In genomic region chr13:44228540-44229135, GRCm38 (mm10) we compare ENCODE assay signal across 9 mouse cellular contexts.
DNase-seq lines count a peak whose midpoint lies in the region; ATAC-seq and TF ChIP-seq lines count a peak whose summit lies in the region.
"Had no signal": no experiment of that assay in that cellular context is flagged by ENCODE, and none has a peak within 500 bp of the region (broad histone marks: within the 10 kb centered on the region; RNA-seq: fewer than 3 reads in every experiment).

No protein-coding gene starts in this region.

- peaks cover 12% of the 10 kb centered on the region for H3K9me3 ChIP-seq in embryonic facial prominence, embryonic 14.5 days (ENCODE audit: control insufficient read depth, low read length)
- H3K9me3 ChIP-seq in heart, postnatal 0 days (replicated peaks; ENCODE audit: control insufficient read depth, low read length): 0 out of 2 replicates have a peak, but pooled peaks cover 5% of the 10 kb centered on the region
- H3K9me3 ChIP-seq: liver, embryonic 15.5 days had no signal

- 7% methylated on average over 16 of the region's 16 CpGs for WGBS in embryonic facial prominence, embryonic 14.5 days
- WGBS in heart, postnatal 0 days: 5% methylated on average over 16 of the region's 16 CpGs

- peaks cover 25% of the 10 kb centered on the region for H3K4me1 ChIP-seq in embryonic facial prominence, embryonic 14.5 days (ENCODE audit: control insufficient read depth, insufficient read depth, low read length)
- H3K4me1 ChIP-seq in heart, postnatal 0 days (ENCODE audit: control insufficient read depth, insufficient read depth): peaks cover 28% of the 10 kb centered on the region
- H3K4me1 ChIP-seq: liver, embryonic 15.5 days had no signal

- TF ChIP-seq EP300 in heart, postnatal 0 days (IDR thresholded peaks at IDR 0.05; ENCODE audit: low read depth): peak; percentile 75; the same call in 1 of the 2 replicates

- TF ChIP-seq CTCF in heart, postnatal 0 days (IDR thresholded peaks at IDR 0.05; ENCODE audit: low read depth): 0 out of 2 replicates have a peak, but pooled peaks have one; percentile 10

- H3K4me3 ChIP-seq in embryonic facial prominence, embryonic 14.5 days (ENCODE audit: low read depth, low read length): no peak overlapping the region; the same call in 1 of the 2 replicates
- H3K4me3 ChIP-seq in heart, postnatal 0 days (ENCODE audit: low read depth, low read length): peak overlapping the region; percentile 38
- H3K4me3 ChIP-seq: liver, embryonic 15.5 days had no signal

- peak overlapping the region; percentile 38 for H3K4me2 ChIP-seq in embryonic facial prominence, embryonic 14.5 days (ENCODE audit: low read depth, low read length)
- H3K4me2 ChIP-seq in heart, postnatal 0 days (ENCODE audit: low read depth, low read length): peak overlapping the region; percentile 57
- H3K4me2 ChIP-seq: liver, embryonic 15.5 days had no signal

- H3K27ac ChIP-seq in embryonic facial prominence, embryonic 14.5 days (replicated peaks; ENCODE audit: low read depth, low read length): 0 out of 2 replicates have a peak overlapping the region, but pooled peaks have one; percentile 5
- peak overlapping the region; percentile 92 for H3K27ac ChIP-seq in heart, postnatal 0 days (ENCODE audit: low read depth)
- H3K27ac ChIP-seq: liver, embryonic 15.5 days had no signal

- H3K36me3 ChIP-seq in embryonic facial prominence, embryonic 14.5 days (ENCODE audit: control insufficient read depth, insufficient read depth, low read length): no peaks in the 10 kb centered on the region
- no peaks in the 10 kb centered on the region for H3K36me3 ChIP-seq in heart, postnatal 0 days (replicated peaks; ENCODE audit: control insufficient read depth, insufficient read depth, low read length)
- H3K36me3 ChIP-seq: liver, embryonic 15.5 days had no signal

- peak; percentile 28; the same call in 1 of the 2 replicates for ATAC-seq in embryonic facial prominence, embryonic 14.5 days (ENCODE audit: low read depth)
- ATAC-seq in heart, postnatal 0 days (ENCODE audit: insufficient read depth, low read depth): peak; percentile 88
- ATAC-seq in CD4-positive, CD25-positive, alpha-beta regulatory T cell, adult 4 months: no peak

- H3K27me3 ChIP-seq in embryonic facial prominence, embryonic 14.5 days (replicated peaks; ENCODE audit: control insufficient read depth, insufficient read depth, low read length): no peaks in the 10 kb centered on the region
- no peaks in the 10 kb centered on the region for H3K27me3 ChIP-seq in heart, postnatal 0 days (ENCODE audit: control insufficient read depth, insufficient read depth, low read length)
- H3K27me3 ChIP-seq: liver, embryonic 15.5 days had no signal

- DNase-seq in R1 (ENCODE audit: low read depth, low spot score): peak; percentile 34
- peak; percentile 74 for DNase-seq in embryonic facial prominence, embryonic 14.5 days (ENCODE audit: low spot score)
- DNase-seq in heart, postnatal 0 days (ENCODE audit: low spot score): peak; percentile 91
- peak; percentile 39 to 40 for DNase-seq in kidney, postnatal 36 days
- peak; percentile 61 for DNase-seq in retina, embryonic 14.5 days (ENCODE audit: low spot score)
- DNase-seq in T-cell, adult 2 months (ENCODE audit: low spot score): no peak
- no peak for DNase-seq in testis, postnatal 10 days (ENCODE audit: low spot score)

- H3K9ac ChIP-seq in embryonic facial prominence, embryonic 14.5 days (ENCODE audit: low read depth, low read length): 0 out of 2 replicates have a peak overlapping the region, but pooled peaks have one; percentile 39
- H3K9ac ChIP-seq in heart, postnatal 0 days (replicated peaks; ENCODE audit: low read depth, low read length): peak overlapping the region; percentile 60
- H3K9ac ChIP-seq: liver, embryonic 15.5 days had no signal

Comparison
In these comparisons a context has a peak if more than half of its experiments do, and no peak if none do; other contexts are left out.
1. DNase-seq: peak in R1 (single experiment), embryonic facial prominence, embryonic 14.5 days (single experiment), heart, postnatal 0 days (single experiment), kidney, postnatal 36 days (2 of 2) and retina, embryonic 14.5 days (single experiment); none in T-cell, adult 2 months (single experiment) and testis, postnatal 10 days (single experiment).